In the genomic region with DNA sequence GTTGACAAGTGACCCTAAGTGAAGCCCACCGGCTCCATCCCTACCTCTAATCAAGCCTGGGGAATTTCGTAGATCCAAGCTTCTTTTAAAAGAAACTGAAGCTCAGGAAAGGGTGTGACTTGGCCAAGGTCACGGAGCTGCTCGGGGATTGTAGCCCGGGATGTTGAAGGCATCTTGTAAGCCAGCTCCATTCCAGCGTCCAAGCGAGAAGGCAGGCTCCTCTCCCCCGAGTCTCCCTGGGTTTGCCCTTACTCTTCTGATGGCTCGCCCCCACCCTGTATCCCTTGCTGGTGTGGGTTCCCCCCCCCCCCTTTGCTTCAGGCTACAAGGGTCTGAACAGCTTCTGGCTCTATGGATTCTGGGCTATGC, we compare ENCODE assay signal across 8 mouse cellular contexts. TPM values are rescaled to one million over a fixed set of nuclear protein-coding genes. Genes with fewer than 3 reads are reported as not detected.
DNase-seq lines count a peak whose midpoint lies in the region; ATAC-seq and TF ChIP-seq lines count a peak whose summit lies in the region.

No protein-coding gene starts in this region.

- DNase-seq in liver, adult 2 months (ENCODE audit: extremely low read depth, low read depth, low spot score): no peak
- DNase-seq in liver: no peak
- peak; percentile 46 for DNase-seq in retina, postnatal 1 day
- no peak for DNase-seq in adrenal gland, adult 18-20 months (ENCODE audit: low spot score in 2 of 2)
- DNase-seq in layer of hippocampus, adult 18-20 months (ENCODE audit: low spot score in 2 of 2): no peak

- H3K4me1 ChIP-seq in liver, adult 2 months (ENCODE audit: control insufficient read depth, insufficient read depth, low read length): peaks cover 20% of the 10 kb centered on the region
- peaks cover 53% of the 10 kb centered on the region for H3K4me1 ChIP-seq in forebrain, embryonic 13.5 days
- H3K4me1 ChIP-seq in limb, embryonic 15.5 days: peaks cover 47% of the 10 kb centered on the region

- peak overlapping the region; percentile 67; the same call in 1 of the 2 replicates for H3K4me3 ChIP-seq in liver, adult 2 months (ENCODE audit: insufficient read depth, low read depth, low read length)
- H3K4me3 ChIP-seq in forebrain, embryonic 13.5 days: peak overlapping the region; percentile 41
- H3K4me3 ChIP-seq in limb, embryonic 15.5 days: peak overlapping the region; percentile 42

- TF ChIP-seq POLR2A in liver, adult 2 months (IDR thresholded peaks at IDR 0.05; ENCODE audit: extremely low read depth, insufficient read depth, low read length): no peak

- peak overlapping the region; percentile 71 for H3K9ac ChIP-seq in liver, adult 2 months (ENCODE audit: low read depth, low read length)
- H3K9ac ChIP-seq in forebrain, embryonic 13.5 days: peak overlapping the region; percentile 53; the same call in 1 of the 2 replicates
- H3K9ac ChIP-seq in limb, embryonic 15.5 days: no peak overlapping the region

- WGBS in liver, adult 2 months: 5% methylated on average over 9 of the region's 9 CpGs
- WGBS in forebrain, embryonic 13.5 days: 1% methylated on average over 9 of the region's 9 CpGs
- 4% methylated on average over 9 of the region's 9 CpGs for WGBS in limb, embryonic 15.5 days

- peaks cover 7% of the 10 kb centered on the region; the same call in 1 of the 2 replicates for H3K79me2 ChIP-seq in liver, adult 2 months (ENCODE audit: control insufficient read depth, insufficient read depth, low read length)

- TF ChIP-seq CTCF in liver, adult 2 months (IDR thresholded peaks at IDR 0.05; ENCODE audit: low read depth, low read length): no peak

- H3K4me2 ChIP-seq in forebrain, embryonic 13.5 days: peak overlapping the region; percentile 70
- peak overlapping the region; percentile 80 for H3K4me2 ChIP-seq in limb, embryonic 15.5 days

- no peaks in the 10 kb centered on the region for H3K9me3 ChIP-seq in forebrain, embryonic 13.5 days (replicated peaks)
- H3K9me3 ChIP-seq in limb, embryonic 15.5 days: no peaks in the 10 kb centered on the region

- H3K27ac ChIP-seq in liver, adult 2 months (replicated peaks; ENCODE audit: insufficient read depth, low read depth, low read length): peak overlapping the region; percentile 59
- no peak overlapping the region for H3K27ac ChIP-seq in forebrain, embryonic 13.5 days
- H3K27ac ChIP-seq in limb, embryonic 15.5 days: no peak overlapping the region

- peaks cover 9% of the 10 kb centered on the region; the same call in 1 of the 2 replicates for H3K36me3 ChIP-seq in liver, adult 2 months (ENCODE audit: control insufficient read depth, insufficient read depth, low read length)
- H3K36me3 ChIP-seq in forebrain, embryonic 13.5 days (ENCODE audit: poor library complexity, severe bottlenecking): no peaks in the 10 kb centered on the region
- no peaks in the 10 kb centered on the region for H3K36me3 ChIP-seq in limb, embryonic 15.5 days

- H3K27me3 ChIP-seq in liver, adult 2 months (ENCODE audit: control insufficient read depth, insufficient read depth, low read length): no peaks in the 10 kb centered on the region
- H3K27me3 ChIP-seq in forebrain, embryonic 13.5 days: peaks cover 58% of the 10 kb centered on the region
- H3K27me3 ChIP-seq in limb, embryonic 15.5 days: peaks cover 62% of the 10 kb centered on the region

- ATAC-seq in forebrain, embryonic 13.5 days: peak; percentile 45; the same call in 1 of the 2 replicates
- no peak for ATAC-seq in limb, embryonic 15.5 days (ENCODE audit: insufficient number of reproducible peaks, low FRiP score, low TSS enrichment, low read depth)
- ATAC-seq in megakaryocyte progenitor cell, adult 5-6 weeks (replicated peaks; ENCODE audit: poor library complexity): no peak

RNA-seq across cellular contexts. Expression of a gene that starts 5.5 kb away (rescaled TPM):
- 146 and 151 TPM in 2 replicates for total RNA-seq in liver, adult 2 months (2014; rRNA removed)
- 119 and 120 TPM in 2 replicates for polyA plus RNA-seq in liver, adult 2 months (2012; rRNA removed)
- polyA plus RNA-seq in forebrain, embryonic 13.5 days (2015; fragmentation: Nextera tagmentation; extraction: Ambion mirVana): 0.25 and 0.84 TPM in 2 replicates
- 0.55 and 0.86 TPM in 2 replicates for polyA plus RNA-seq in limb, embryonic 15.5 days (2015; fragmentation: Nextera tagmentation; extraction: Ambion mirVana)
- 1 to 10 TPM; 2.5 to 8.4 TPM for total RNA-seq in adrenal gland, adult 18-20 months (2021)
- total RNA-seq in megakaryocyte progenitor cell, adult 5-6 weeks (2015): not detected in 2 replicates
- total RNA-seq in megakaryocyte progenitor cell, adult 5-6 weeks (2017): not detected in 2 replicates
- total RNA-seq in layer of hippocampus, adult 18-20 months (2021): under 1 TPM; 0.20 to 0.27 TPM

RNA-seq across cellular contexts. Expression of a gene that starts 10.9 kb away (rescaled TPM):
- not detected in 2 replicates for total RNA-seq in liver, adult 2 months (2014; rRNA removed)
- 0.10 and 0.11 TPM in 2 replicates for polyA plus RNA-seq in liver, adult 2 months (2012; rRNA removed)
- 0.39 TPM in 1 of 2 replicates, not detected in the other for polyA plus RNA-seq in forebrain, embryonic 13.5 days (2015; fragmentation: Nextera tagmentation; extraction: Ambion mirVana)
- not detected in 2 replicates for polyA plus RNA-seq in limb, embryonic 15.5 days (2015; fragmentation: Nextera tagmentation; extraction: Ambion mirVana)
- not detected for total RNA-seq in adrenal gland, adult 18-20 months (2021)
- not detected in 2 replicates for total RNA-seq in megakaryocyte progenitor cell, adult 5-6 weeks (2015)
- total RNA-seq in megakaryocyte progenitor cell, adult 5-6 weeks (2017): not detected in 2 replicates
- total RNA-seq in layer of hippocampus, adult 18-20 months (2021): not detected

RNA-seq across cellular contexts. Expression of a gene that starts 24.1 kb away (rescaled TPM):
- 0.34 TPM in 1 of 2 replicates, not detected in the other for total RNA-seq in liver, adult 2 months (2014; rRNA removed)
- polyA plus RNA-seq in liver, adult 2 months (2012; rRNA removed): not detected in 2 replicates
- polyA plus RNA-seq in forebrain, embryonic 13.5 days (2015; fragmentation: Nextera tagmentation; extraction: Ambion mirVana): 37.8 and 38.6 TPM in 2 replicates
- polyA plus RNA-seq in limb, embryonic 15.5 days (2015; fragmentation: Nextera tagmentation; extraction: Ambion mirVana): 22.3 and 26.5 TPM in 2 replicates
- not detected for total RNA-seq in adrenal gland, adult 18-20 months (2021)
- total RNA-seq in megakaryocyte progenitor cell, adult 5-6 weeks (2015): 28.0 and 30.5 TPM in 2 replicates
- total RNA-seq in megakaryocyte progenitor cell, adult 5-6 weeks (2017): 19.8 and 25.7 TPM in 2 replicates
- total RNA-seq in layer of hippocampus, adult 18-20 months (2021): under 1 TPM in 1 of 2 experiments, not detected in 1; 0.72 TPM

RNA-seq across cellular contexts. Expression of a gene that starts 27.2 kb away (rescaled TPM):
- total RNA-seq in liver, adult 2 months (2014; rRNA removed): 2.7 and 3.2 TPM in 2 replicates
- polyA plus RNA-seq in liver, adult 2 months (2012; rRNA removed): 2.5 and 2.9 TPM in 2 replicates
- polyA plus RNA-seq in forebrain, embryonic 13.5 days (2015; fragmentation: Nextera tagmentation; extraction: Ambion mirVana): 44.6 and 46.2 TPM in 2 replicates
- polyA plus RNA-seq in limb, embryonic 15.5 days (2015; fragmentation: Nextera tagmentation; extraction: Ambion mirVana): 28.7 and 33.1 TPM in 2 replicates
- 10 to 100 TPM; 10.4 to 10.6 TPM for total RNA-seq in adrenal gland, adult 18-20 months (2021)
- 0.27 TPM in 1 of 2 replicates, not detected in the other for total RNA-seq in megakaryocyte progenitor cell, adult 5-6 weeks (2015)
- total RNA-seq in megakaryocyte progenitor cell, adult 5-6 weeks (2017): 0.25 and 0.44 TPM in 2 replicates
- 10 to 100 TPM; 30.1 to 31.4 TPM for total RNA-seq in layer of hippocampus, adult 18-20 months (2021)

RNA-seq across cellular contexts. Expression of a gene that starts 43.5 kb away (rescaled TPM):
- total RNA-seq in liver, adult 2 months (2014; rRNA removed): 0.07 and 0.09 TPM in 2 replicates
- polyA plus RNA-seq in liver, adult 2 months (2012; rRNA removed): 0.09 and 0.39 TPM in 2 replicates
- 0.94 and 1.6 TPM in 2 replicates for polyA plus RNA-seq in forebrain, embryonic 13.5 days (2015; fragmentation: Nextera tagmentation; extraction: Ambion mirVana)
- polyA plus RNA-seq in limb, embryonic 15.5 days (2015; fragmentation: Nextera tagmentation; extraction: Ambion mirVana): 2.4 and 2.8 TPM in 2 replicates
- total RNA-seq in adrenal gland, adult 18-20 months (2021): under 1 TPM; 0.51 to 0.56 TPM
- 0.07 TPM in 1 of 2 replicates, not detected in the other for total RNA-seq in megakaryocyte progenitor cell, adult 5-6 weeks (2015)
- total RNA-seq in megakaryocyte progenitor cell, adult 5-6 weeks (2017): not detected in 2 replicates
- 1 to 10 TPM in 1 of 2 experiments, under 1 TPM in 1; 0.61 to 1.1 TPM for total RNA-seq in layer of hippocampus, adult 18-20 months (2021)

Comparison
In these comparisons a context has a peak if more than half of its experiments do, and no peak if none do; other contexts are left out.
1. RNA of a gene that starts 5.5 kb away (total RNA-seq): 146 to 151 TPM in liver, adult 2 months; 2.5 to 8.4 TPM in adrenal gland, adult 18-20 months, 0.20 to 0.27 TPM in layer of hippocampus, adult 18-20 months and not detected in megakaryocyte progenitor cell, adult 5-6 weeks; every median in the first group is over 10 times any median in the second.
2. RNA of a gene that starts 24.1 kb away (total RNA-seq): 19.8 to 30.5 TPM in megakaryocyte progenitor cell, adult 5-6 weeks; 0.72 TPM in layer of hippocampus, adult 18-20 months, not detected in adrenal gland, adult 18-20 months and 0.34 TPM in liver, adult 2 months; every median in the first group is over 10 times any median in the second.
3. Peak in every context shown above with its lines, with median percentiles within 50 percentile points of each other: H3K4me3 ChIP-seq.